Mouse (Mus musculus) heart, postnatal 0 days (tissue): ENCODE measurements at regions not wholly inside any gene's neighbourhood (a gene's known extent, or its start where the extent isn't known, plus 50 kb on each side); places are given as distances from the start of the nearest gene placed in this dataset.

Experiments used
- CTCF ChIP-seq: IDR thresholded peaks from 2 replicates; pipeline ENCODE4 v1.5.1; 2016; ENCODE audit warnings: antibody characterized with exemption, control low read depth, low read depth
- EP300 ChIP-seq: IDR thresholded peaks from 2 replicates; pipeline ENCODE4 v1.6.1; 2016; ENCODE audit warnings: antibody characterized with exemption, low read depth

DNA sequence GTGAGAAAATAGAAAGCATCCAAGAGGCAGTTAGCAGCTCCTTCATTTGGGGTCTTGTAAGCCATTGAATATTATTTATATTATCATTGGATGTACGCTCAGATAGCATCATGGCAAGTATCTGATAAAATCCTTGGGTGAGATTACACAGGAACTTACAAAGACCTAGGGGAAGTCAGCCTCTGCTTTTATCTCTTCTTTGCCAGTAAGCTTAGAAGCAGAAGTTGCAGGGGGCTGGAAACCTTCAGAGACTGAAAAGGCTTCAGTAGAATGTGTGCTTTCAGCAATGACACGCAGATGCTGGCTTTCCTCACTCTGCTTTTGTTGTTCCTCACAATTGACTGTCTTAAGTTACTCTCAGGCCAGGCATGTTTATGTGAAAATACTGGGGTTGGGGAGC is 150.3 kb upstream of the Tbl1x start:
- TF ChIP-seq CTCF (no peak), EP300 (no peak)
